Mouse (Mus musculus): ENCODE measurements around the gene Arhgap33.

DNA sequence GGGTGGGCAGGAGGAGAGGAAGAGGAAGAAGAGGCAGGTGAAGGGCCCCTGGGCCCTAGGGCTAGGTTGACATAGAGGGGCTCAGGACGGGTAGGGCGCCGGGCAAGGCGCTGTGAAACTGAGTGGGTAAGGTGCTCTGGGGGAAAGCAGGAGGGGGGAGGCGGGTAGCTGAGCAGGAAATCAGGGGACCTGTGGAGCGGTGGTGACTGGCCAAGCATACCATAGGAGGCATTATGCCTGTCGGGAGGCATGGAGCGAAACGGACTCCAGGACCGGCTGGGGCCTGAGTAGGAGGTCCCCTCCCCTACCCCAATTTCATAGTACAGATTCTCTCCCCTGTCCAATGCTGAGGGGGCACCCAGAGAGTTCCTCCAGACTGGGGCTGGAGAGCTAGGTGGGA, 12.0 kb downstream of the Arhgap33 start:
- TF ChIP-seq CTCF (conservative IDR thresholded peaks at IDR 0.05; ENCODE audit: insufficient read depth, insufficient read length, low read depth, low read length) (no peak), POLR2A (IDR thresholded peaks at IDR 0.05; ENCODE audit: low read depth, low read length) (no peak)

All from kidney, adult 2 months (tissue).